Comparison of ENCODE assay signal across 8 mouse cellular contexts in genomic region chr2:137977767-137978166, GRCm38 (mm10).
DNase-seq lines count a peak whose midpoint lies in the region; ATAC-seq and TF ChIP-seq lines count a peak whose summit lies in the region.
"Had no signal": no experiment of that assay in that cellular context is flagged by ENCODE, and none has a peak within 500 bp of the region (broad histone marks: within the 10 kb centered on the region; RNA-seq: fewer than 3 reads in every experiment).

No protein-coding gene starts in this region.

- H3K27me3 ChIP-seq in liver, postnatal 0 days (ENCODE audit: insufficient read depth, low read length), result no peaks in the 10 kb centered on the region
- H3K27me3 ChIP-seq in liver, embryonic 11.5 days (replicated peaks; ENCODE audit: control insufficient read depth, insufficient read depth, low read length), result no peaks in the 10 kb centered on the region
- no peaks in the 10 kb centered on the region for H3K27me3 ChIP-seq in hindbrain, embryonic 15.5 days
- no peaks in the 10 kb centered on the region for H3K27me3 ChIP-seq in neural tube, embryonic 13.5 days
- H3K27me3 ChIP-seq: liver, embryonic 15.5 days had no signal

- H3K36me3 ChIP-seq in liver, postnatal 0 days (replicated peaks; ENCODE audit: insufficient read depth, low read length), result no peaks in the 10 kb centered on the region
- H3K36me3 ChIP-seq in liver, embryonic 11.5 days (ENCODE audit: control insufficient read depth, insufficient read depth, low read length), result no peaks in the 10 kb centered on the region
- no peaks in the 10 kb centered on the region for H3K36me3 ChIP-seq in hindbrain, embryonic 15.5 days
- H3K36me3 ChIP-seq in neural tube, embryonic 13.5 days, result no peaks in the 10 kb centered on the region
- H3K36me3 ChIP-seq: liver, embryonic 15.5 days had no signal

- H3K4me1 ChIP-seq in liver, postnatal 0 days (ENCODE audit: insufficient read depth), result no peaks in the 10 kb centered on the region
- no peaks in the 10 kb centered on the region for H3K4me1 ChIP-seq in liver, embryonic 11.5 days (replicated peaks; ENCODE audit: control insufficient read depth, insufficient read depth, low read length)
- no peaks in the 10 kb centered on the region for H3K4me1 ChIP-seq in hindbrain, embryonic 15.5 days (replicated peaks)
- H3K4me1 ChIP-seq in neural tube, embryonic 13.5 days (replicated peaks), result no peaks in the 10 kb centered on the region
- H3K4me1 ChIP-seq: liver, embryonic 15.5 days had no signal

- no peaks in the 10 kb centered on the region for H3K9me3 ChIP-seq in liver, postnatal 0 days (ENCODE audit: low read length)
- H3K9me3 ChIP-seq in liver, embryonic 11.5 days (ENCODE audit: control insufficient read depth, low read length), result no peaks in the 10 kb centered on the region
- no peaks in the 10 kb centered on the region for H3K9me3 ChIP-seq in hindbrain, embryonic 15.5 days
- H3K9me3 ChIP-seq in neural tube, embryonic 13.5 days, result no peaks in the 10 kb centered on the region
- H3K9me3 ChIP-seq: liver, embryonic 15.5 days had no signal

- no peak overlapping the region for H3K9ac ChIP-seq in liver, postnatal 0 days (replicated peaks)
- H3K9ac ChIP-seq in liver, embryonic 11.5 days (ENCODE audit: low read depth, low read length), result no peak overlapping the region
- no peak overlapping the region for H3K9ac ChIP-seq in hindbrain, embryonic 15.5 days
- no peak overlapping the region for H3K9ac ChIP-seq in neural tube, embryonic 13.5 days
- H3K9ac ChIP-seq: liver, embryonic 15.5 days had no signal

- peak; percentile 31 for TF ChIP-seq CTCF in liver, postnatal 0 days (IDR thresholded peaks at IDR 0.05; ENCODE audit: low read depth)

- no peak overlapping the region for H3K4me3 ChIP-seq in liver, postnatal 0 days (ENCODE audit: low read depth, low read length)
- no peak overlapping the region for H3K4me3 ChIP-seq in liver, embryonic 11.5 days (ENCODE audit: low read depth, low read length)
- H3K4me3 ChIP-seq in hindbrain, embryonic 15.5 days, result no peak overlapping the region
- no peak overlapping the region for H3K4me3 ChIP-seq in neural tube, embryonic 13.5 days
- H3K4me3 ChIP-seq: liver, embryonic 15.5 days had no signal

- no peak for TF ChIP-seq EP300 in liver, postnatal 0 days (IDR thresholded peaks at IDR 0.05; ENCODE audit: low read depth)

- no peak for DNase-seq in liver, postnatal 0 days
- no peak for DNase-seq in liver, embryonic 11.5 days (ENCODE audit: low spot score)
- DNase-seq in cerebellum, adult 9-10 months, result peak; percentile 66
- DNase-seq in thymus, adult 18-20 months, result no peak
- DNase-seq in lung, adult 18-20 months, result no peak

- ATAC-seq in liver, postnatal 0 days, result no peak
- ATAC-seq in liver, embryonic 11.5 days (replicated peaks; ENCODE audit: low FRiP score), result no peak
- peak; percentile 65 for ATAC-seq in hindbrain, embryonic 15.5 days (ENCODE audit: low FRiP score, low read depth)
- peak; percentile 40; the same call in 1 of the 2 replicates for ATAC-seq in neural tube, embryonic 13.5 days (ENCODE audit: low read depth)

- H3K27ac ChIP-seq in liver, postnatal 0 days (ENCODE audit: low read depth), result no peak overlapping the region
- H3K27ac ChIP-seq in liver, embryonic 11.5 days (ENCODE audit: low read depth, low read length), result no peak overlapping the region
- H3K27ac ChIP-seq in hindbrain, embryonic 15.5 days (replicated peaks), result no peak overlapping the region
- H3K27ac ChIP-seq in neural tube, embryonic 13.5 days (replicated peaks), result no peak overlapping the region
- H3K27ac ChIP-seq: liver, embryonic 15.5 days had no signal

- WGBS in liver, postnatal 0 days (ENCODE audit: insufficient replicate concordance), result 52% methylated on average over 4 of the region's 4 CpGs
- 59% methylated on average over 4 of the region's 4 CpGs for WGBS in liver, embryonic 11.5 days
- WGBS in hindbrain, embryonic 15.5 days, result 34% methylated on average over 4 of the region's 4 CpGs
- 60% methylated on average over 4 of the region's 4 CpGs for WGBS in neural tube, embryonic 13.5 days

- H3K4me2 ChIP-seq in liver, postnatal 0 days (ENCODE audit: low read depth, low read length), result no peak overlapping the region
- H3K4me2 ChIP-seq in liver, embryonic 11.5 days, result no peak overlapping the region
- H3K4me2 ChIP-seq in hindbrain, embryonic 15.5 days, result no peak overlapping the region
- H3K4me2 ChIP-seq in neural tube, embryonic 13.5 days, result no peak overlapping the region
- H3K4me2 ChIP-seq: liver, embryonic 15.5 days had no signal

Comparison
In these comparisons a context has a peak if more than half of its experiments do, and no peak if none do; other contexts are left out.
1. ATAC-seq: peak in hindbrain, embryonic 15.5 days (single experiment) and neural tube, embryonic 13.5 days (single experiment); none in liver, postnatal 0 days (single experiment) and liver, embryonic 11.5 days (single experiment).